Mouse (Mus musculus) spleen, adult 18-20 months (tissue): ENCODE measurements around the gene Tmem88.
A peak's percentile ranks its signal among the peaks of the same experiment; 100 is the strongest.

Experiments
- DNase-seq, 2 experiments: peaks; one replicate each; pipeline ENCODE4 v3.0.0; 2022; ENCODE audit warnings: mixed read lengths in 2 of 2

Tmem88 gene

GRCm38 (mm10) chr11:69416509-69416908, 18.5 kb upstream of the Tmem88 start:
- DNase-seq: no peak

GRCm38 (mm10) chr11:69415668-69416451, 17.8 kb upstream of the Tmem88 start:
- DNase-seq: no peak

- no peak for DNase-seq
These were observed 17.3 kb upstream of the Tmem88 start for GRCm38 (mm10) chr11:69415327-69415667.

- DNase-seq: no peak
These were observed 16.6 kb upstream of the Tmem88 start for GRCm38 (mm10) chr11:69414421-69415326.

GRCm38 (mm10) chr11:69413221-69414181, 15.5 kb upstream of the Tmem88 start, which contains the start of gene Kdm6b:
Gene Kdm6b, minus strand, starts transcription at chr11:69413675.
- DNase-seq: no peak

- DNase-seq: no peak
These were observed 14.5 kb upstream of the Tmem88 start for GRCm38 (mm10) chr11:69412548-69412947.

GRCm38 (mm10) chr11:69411538-69412203, 13.6 kb upstream of the Tmem88 start:
- peak in 1 of 2 experiments; percentile 54 for DNase-seq

- peak; percentile 81 to 90 for DNase-seq
These were observed 13.1 kb upstream of the Tmem88 start for GRCm38 (mm10) chr11:69411073-69411535.

GRCm38 (mm10) chr11:69410310-69411072, 12.5 kb upstream of the Tmem88 start:
- DNase-seq: peak; percentile 73 to 75

GRCm38 (mm10) chr11:69410045-69410309, 11.9 kb upstream of the Tmem88 start:
- no peak for DNase-seq

GRCm38 (mm10) chr11:69409378-69410044, 11.5 kb upstream of the Tmem88 start:
- DNase-seq: peak; percentile 81 to 89

GRCm38 (mm10) chr11:69408541-69409377, 10.7 kb upstream of the Tmem88 start:
- peak; percentile 65 to 71 for DNase-seq

GRCm38 (mm10) chr11:69407724-69408004, 9.6 kb upstream of the Tmem88 start:
- DNase-seq: no peak

- DNase-seq: no peak
These were observed 9.1 kb upstream of the Tmem88 start for GRCm38 (mm10) chr11:69406867-69407723.

- no peak for DNase-seq
These were observed 8.2 kb upstream of the Tmem88 start for GRCm38 (mm10) chr11:69406282-69406681.

GRCm38 (mm10) chr11:69405397-69406200, 7.6 kb upstream of the Tmem88 start:
- DNase-seq: no peak

GRCm38 (mm10) chr11:69404595-69405396, 6.8 kb upstream of the Tmem88 start:
- DNase-seq: no peak
